Mouse (Mus musculus) cortical plate, adult 2 months (tissue): Measurements from ENCODE around the gene Igdcc3. TPM values are rescaled to one million over a fixed set of nuclear protein-coding genes. Genes with fewer than 3 reads are reported as not detected.

Experiments
- H3K27ac ChIP-seq: fragments of 200-500 bp; 2 replicates; pipeline ENCODE4 v1.5.1; 2012; ENCODE audit warnings: low read length, control low read depth, inconsistent platforms; ENCODE audit not compliant: insufficient read depth
- H3K4me1 ChIP-seq: fragments of 200-500 bp; 2 replicates; pipeline ENCODE4 v1.6.1; 2011; ENCODE audit warnings: low read length; ENCODE audit not compliant: control insufficient read depth, insufficient read depth
- H3K4me3 ChIP-seq: fragments of 200-500 bp; 2 replicates; pipeline ENCODE4 v1.5.1; 2011; ENCODE audit warnings: mild to moderate bottlenecking, low read length, control low read depth; ENCODE audit not compliant: insufficient read depth
- CTCF ChIP-seq: fragments of 200-500 bp; IDR thresholded peaks from 2 replicates; pipeline ENCODE4 v1.5.1; 2011; ENCODE audit warnings: mild to moderate bottlenecking, control low read depth, low read length; ENCODE audit not compliant: insufficient read depth; ENCODE audit errors: extremely low read depth
- POLR2A ChIP-seq: fragments of 200-500 bp; IDR thresholded peaks from 2 replicates; pipeline ENCODE4 v1.6.1; 2011; ENCODE audit warnings: mild to moderate bottlenecking, low read length, control low read depth; ENCODE audit not compliant: insufficient read depth; ENCODE audit errors: extremely low read depth
- polyA plus RNA-seq: library from polyadenylated mRNA; depleted of rRNA; stranded (reverse); fragments of >200 nt; gene quantifications from 2 replicates; pipeline ENCODE4 v1.2.3, GENCODE M21; 2012; rRNA removed

The Igdcc3 gene
- polyA plus RNA-seq = 1.3 and 2.0 TPM in 2 replicates

- Histone ChIP-seq H3K4me1 (no peaks in the 10 kb centered on the region), H3K4me3 (peak within 1 kb of the TSS; percentile 60), H3K27ac (no peak within 1 kb of the TSS)
- TF ChIP-seq CTCF (no peak), POLR2A (0 out of 2 replicates have a peak, but pooled peaks have one; percentile 21)
These were observed at the start of gene Igdcc3 for GRCm38 (mm10) chr9:65140936-65141305. Gene Igdcc3, plus strand, starts transcription at chr9:65141189.

- H3K4me3 ChIP-seq = no peak overlapping the region
- no peaks in the 10 kb centered on the region for H3K4me1 ChIP-seq
- H3K27ac ChIP-seq = no peak overlapping the region
- TF ChIP-seq CTCF = no peak
- TF ChIP-seq POLR2A = no peak
These were observed 46.8 kb upstream of the Igdcc3 start for GRCm38 (mm10) chr9:65094237-65094636.

- TF ChIP-seq POLR2A (no peak), CTCF (no peak)
- H3K4me1 ChIP-seq = no peaks in the 10 kb centered on the region
- peak within 1 kb of the TSS; percentile 76 for H3K27ac ChIP-seq
- H3K4me3 ChIP-seq = peak within 1 kb of the TSS; percentile 78
These were observed 39.9 kb upstream of the Igdcc3 start, which contains the start of gene Igdcc4 for GRCm38 (mm10) chr9:65100991-65101685. Gene Igdcc4, plus strand, starts transcription at chr9:65101486.

GRCm38 (mm10) chr9:65101686-65102376, 39.2 kb upstream of the Igdcc3 start:
- TF ChIP-seq POLR2A = no peak
- no peak for TF ChIP-seq CTCF
- H3K27ac ChIP-seq = peak overlapping the region; percentile 75; the same call in 1 of the 2 replicates
- H3K4me3 ChIP-seq = peak overlapping the region; percentile 78
- H3K4me1 ChIP-seq = no peaks in the 10 kb centered on the region

DNA sequence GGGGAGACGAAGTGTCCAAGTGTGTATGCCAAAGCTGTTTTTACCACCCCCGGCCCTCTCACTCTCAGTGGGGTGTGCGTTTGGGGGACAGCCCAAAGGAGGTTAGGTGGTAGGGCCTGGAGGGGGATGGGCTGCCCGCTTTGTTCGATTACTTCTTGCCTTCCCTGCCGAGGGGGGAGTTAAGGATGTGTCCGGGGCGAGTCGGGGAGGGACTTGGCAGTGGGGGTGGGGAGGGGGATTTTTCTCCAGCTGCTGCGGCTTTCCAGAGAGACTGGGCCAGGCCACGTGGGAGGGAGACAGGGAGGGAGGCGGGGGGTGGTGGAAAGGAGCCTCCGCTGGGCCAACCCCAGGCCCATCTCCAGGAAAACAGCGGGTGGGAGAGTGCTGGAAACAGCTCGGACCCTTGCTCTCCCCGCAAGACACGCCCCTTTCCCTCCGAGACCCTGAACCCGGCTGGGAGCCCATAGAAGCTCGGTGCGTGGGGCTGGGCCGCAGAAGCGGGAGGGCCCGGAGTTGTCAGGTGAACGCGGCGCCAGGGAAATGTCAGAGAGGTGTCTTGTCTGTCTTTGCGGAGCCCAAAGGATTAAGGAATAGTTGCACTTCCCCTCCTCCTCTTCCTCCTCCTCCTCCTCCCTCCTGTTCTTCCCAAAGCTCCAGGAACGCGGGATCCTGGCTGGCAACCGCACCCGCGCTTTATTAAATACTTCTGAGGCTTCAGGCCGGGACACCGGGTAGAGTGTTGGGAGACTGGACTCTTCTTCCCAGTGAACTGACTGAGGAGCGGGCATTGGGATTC, 38.4 kb upstream of the Igdcc3 start:
- Histone ChIP-seq H3K4me3 (peak overlapping the region; percentile 78), H3K4me1 (no peaks in the 10 kb centered on the region), H3K27ac (no peak overlapping the region)
- TF ChIP-seq CTCF = no peak
- TF ChIP-seq POLR2A = no peak

DNA sequence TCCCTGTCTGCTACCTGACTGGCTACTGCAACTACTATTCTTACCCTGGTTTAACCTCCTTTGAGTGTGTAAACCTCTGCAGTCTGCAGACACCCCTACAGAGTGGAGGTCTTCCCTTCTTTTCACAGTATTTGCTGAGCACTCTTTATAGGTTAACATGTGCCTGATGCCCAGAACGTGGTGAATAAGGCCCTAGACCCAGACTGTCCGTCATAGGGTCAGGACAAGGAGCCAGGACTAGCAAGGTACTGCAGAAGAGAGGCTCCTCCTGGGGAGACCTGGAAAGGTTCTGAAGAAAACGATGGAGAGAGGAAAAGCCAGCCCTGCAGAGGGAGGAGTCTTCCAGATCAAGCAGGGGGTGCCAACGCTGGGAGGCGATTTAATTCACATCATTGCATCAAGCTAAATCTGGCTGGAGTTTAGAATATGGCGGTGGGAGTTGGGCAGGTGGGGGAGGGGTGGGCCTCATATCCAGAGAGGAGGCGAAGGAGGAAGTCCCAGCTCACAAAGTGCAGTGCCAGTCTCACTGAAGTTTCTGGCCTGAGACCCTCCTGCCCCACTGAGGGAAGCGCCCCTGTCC, 37.7 kb upstream of the Igdcc3 start:
- Histone ChIP-seq H3K4me3 (peak overlapping the region; percentile 78), H3K27ac (no peak overlapping the region), H3K4me1 (no peaks in the 10 kb centered on the region)
- TF ChIP-seq POLR2A (0 out of 2 replicates have a peak, but pooled peaks have one; percentile 16), CTCF (no peak)

DNA sequence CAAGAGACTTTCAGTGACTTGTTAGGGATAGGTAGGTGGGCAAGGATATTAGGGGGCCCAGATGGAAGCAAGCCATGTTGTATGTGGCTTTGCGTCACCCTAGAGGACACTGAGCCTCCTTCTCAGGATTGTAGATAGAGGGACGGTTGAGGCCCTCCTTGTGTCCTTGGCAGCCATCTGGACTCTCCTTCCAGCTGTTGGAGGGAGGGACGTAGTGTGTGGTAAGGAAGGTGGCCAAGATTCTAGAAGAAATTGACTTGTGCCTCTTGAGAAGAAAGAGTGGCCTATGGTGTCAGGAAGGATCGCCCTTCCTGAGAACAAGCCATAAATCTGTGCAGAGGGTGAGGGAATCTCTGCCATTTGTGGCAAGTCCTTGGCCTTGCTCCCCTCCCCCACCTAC, 34.2 kb upstream of the Igdcc3 start:
- Histone ChIP-seq H3K4me3 (no peak overlapping the region), H3K27ac (no peak overlapping the region), H3K4me1 (no peaks in the 10 kb centered on the region)
- no peak for TF ChIP-seq POLR2A
- TF ChIP-seq CTCF = no peak

GRCm38 (mm10) chr9:65107893-65108292, 33.1 kb upstream of the Igdcc3 start:
- Histone ChIP-seq H3K4me3 (no peak overlapping the region), H3K27ac (no peak overlapping the region)
- TF ChIP-seq POLR2A (no peak), CTCF (no peak)

More at GRCm38 (mm10) chr9:65107893-65108292, 33.1 kb upstream of the Igdcc3 start:
- H3K4me1 ChIP-seq = no peaks in the 10 kb centered on the region
